11 mouse cellular contexts compared by ENCODE assay signal in genomic region chr7:98671416-98671815, GRCm38 (mm10). TPM values are rescaled to one million over a fixed set of nuclear protein-coding genes. Genes with fewer than 3 reads are reported as not detected.
A peak's percentile ranks its signal among the peaks of the same experiment; 100 is the strongest.
DNase-seq lines count a peak whose midpoint lies in the region; ATAC-seq and TF ChIP-seq lines count a peak whose summit lies in the region.
"Had no signal": no experiment of that assay in that cellular context is flagged by ENCODE, and none has a peak within 500 bp of the region (broad histone marks: within the 10 kb centered on the region; RNA-seq: fewer than 3 reads in every experiment).

No protein-coding gene starts in this region.

- WGBS in heart, postnatal 0 days = 70% methylated on average over 9 of the region's 9 CpGs

- 0 out of 2 replicates have a peak overlapping the region, but pooled peaks have one; percentile 50 for H3K27ac ChIP-seq in heart, postnatal 0 days (ENCODE audit: low read depth)
- H3K27ac ChIP-seq: liver, embryonic 15.5 days had no signal

- H3K4me3 ChIP-seq in heart, postnatal 0 days (ENCODE audit: low read depth, low read length) = no peak overlapping the region
- H3K4me3 ChIP-seq: liver, embryonic 15.5 days had no signal

- no peak overlapping the region; the same call in 1 of the 2 replicates for H3K4me2 ChIP-seq in heart, postnatal 0 days (ENCODE audit: low read depth, low read length)
- H3K4me2 ChIP-seq: liver, embryonic 15.5 days had no signal

- H3K4me1 ChIP-seq in heart, postnatal 0 days (ENCODE audit: control insufficient read depth, insufficient read depth) = peaks cover 26% of the 10 kb centered on the region

- no peak for ATAC-seq in heart, postnatal 0 days (ENCODE audit: insufficient read depth, low read depth)

- H3K36me3 ChIP-seq in heart, postnatal 0 days (replicated peaks; ENCODE audit: control insufficient read depth, insufficient read depth, low read length) = no peaks in the 10 kb centered on the region
- H3K36me3 ChIP-seq: liver, embryonic 15.5 days had no signal

- DNase-seq in kidney, adult 11 months = peak; percentile 33
- no peak for DNase-seq in kidney, adult 8-10 months
- no peak for DNase-seq in heart, postnatal 0 days (ENCODE audit: low spot score)
- DNase-seq in kidney, postnatal 36 days = peak; percentile 19 to 45
- DNase-seq in skeletal muscle tissue, adult 2 months (ENCODE audit: low read depth, low spot score) = peak; percentile 39
- DNase-seq in natural killer cell, adult 2 months (ENCODE audit: low spot score in 2 of 2) = no peak
- no peak for DNase-seq in liver
- DNase-seq: adrenal gland, adult 2 months; cerebellum, adult 11-12 months; thymus, postnatal 4 days had no signal

- no peaks in the 10 kb centered on the region for H3K27me3 ChIP-seq in heart, postnatal 0 days (ENCODE audit: control insufficient read depth, insufficient read depth, low read length)
- H3K27me3 ChIP-seq: liver, embryonic 15.5 days had no signal

- TF ChIP-seq CTCF in heart, postnatal 0 days (IDR thresholded peaks at IDR 0.05; ENCODE audit: low read depth) = no peak

- no peak for TF ChIP-seq EP300 in heart, postnatal 0 days (IDR thresholded peaks at IDR 0.05; ENCODE audit: low read depth)

- H3K9ac ChIP-seq in heart, postnatal 0 days (replicated peaks; ENCODE audit: low read depth, low read length) = no peak overlapping the region
- H3K9ac ChIP-seq: liver, embryonic 15.5 days had no signal

- no peaks in the 10 kb centered on the region for H3K9me3 ChIP-seq in heart, postnatal 0 days (replicated peaks; ENCODE audit: control insufficient read depth, low read length)
- H3K9me3 ChIP-seq: liver, embryonic 15.5 days had no signal

RNA-seq across cellular contexts. Expression of gene Emsy, which starts 14.8 kb away (rescaled TPM):
- 20.1 and 33.2 TPM in 2 replicates for total RNA-seq in heart, postnatal 0 days (2014; rRNA removed; ENCODE audit: low replicate concordance)
- 8.8 and 9.1 TPM in 2 replicates for polyA plus RNA-seq in heart, postnatal 0 days (2015; fragmentation: Nextera tagmentation; extraction: Ambion mirVana)

RNA-seq across cellular contexts. Expression of gene Thap12, which starts 31.5 kb away (rescaled TPM):
- 48.6 and 50.6 TPM in 2 replicates for total RNA-seq in heart, postnatal 0 days (2014; rRNA removed; ENCODE audit: low replicate concordance)
- polyA plus RNA-seq in heart, postnatal 0 days (2015; fragmentation: Nextera tagmentation; extraction: Ambion mirVana) = 31.5 and 37.8 TPM in 2 replicates

Comparison
In these comparisons a context has a peak if more than half of its experiments do, and no peak if none do; other contexts are left out.
1. DNase-seq: peak in kidney, adult 11 months (single experiment), kidney, postnatal 36 days (2 of 2) and skeletal muscle tissue, adult 2 months (single experiment); none in kidney, adult 8-10 months (0 of 2), heart, postnatal 0 days (single experiment), natural killer cell, adult 2 months (0 of 2) and liver (single experiment).